Mouse (Mus musculus): ENCODE measurements around the gene Gm28168.
"Not testable (repeated sequence)": the region's sequence is repeated elsewhere in the genome, so short reads cannot be mapped to it uniquely, and the experiment has no call there.

The Gm28168 gene

GRCm38 (mm10) chr1:117927715-117928114, at the start of gene Gm28168:
TSS of gene Gm28168 (plus strand) at chr1:117928015.
- not testable (repeated sequence) for DNase-seq (ENCODE audit: low spot score)

GRCm38 (mm10) chr1:117965639-117966038, 37.8 kb downstream of the Gm28168 start, which contains the start of gene Gm7145:
TSS of gene Gm7145 (plus strand) at chr1:117965939.
- no peak for DNase-seq (ENCODE audit: low spot score)

Measured in left cerebral cortex, adult 11 months (tissue).